Mouse (Mus musculus) liver, embryonic 14.5 days (tissue): ENCODE data around the gene Rad21l.

ENCODE experiments used
- CTCF ChIP-seq: IDR thresholded peaks from 2 replicates; pipeline ENCODE4 v1.5.1; 2016; ENCODE audit warnings: antibody characterized with exemption, low read depth, control low read depth
- EP300 ChIP-seq: IDR thresholded peaks from 2 replicates; pipeline ENCODE4 v1.6.1; 2016; ENCODE audit warnings: antibody characterized with exemption, low read depth

DNA sequence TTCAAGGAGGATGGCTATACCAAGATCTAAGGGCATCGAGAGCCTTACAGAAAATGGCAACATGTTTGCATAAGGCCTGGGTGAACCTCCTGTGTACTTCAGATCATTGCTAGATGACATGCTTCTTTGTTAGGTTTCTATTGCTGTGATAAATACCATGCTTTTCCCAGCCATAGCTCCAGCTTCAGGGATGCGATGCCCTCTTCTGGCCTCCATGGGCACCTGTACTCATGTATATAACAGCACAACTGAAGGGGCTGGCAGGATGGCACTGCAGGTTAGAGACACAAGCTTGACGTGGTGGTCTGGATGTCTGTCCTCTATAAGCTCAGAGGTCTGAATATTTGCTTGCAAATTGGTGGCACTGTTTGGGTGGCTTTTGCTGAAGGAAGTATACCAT is 14.0 kb upstream of the Rad21l start:
- TF ChIP-seq CTCF: peak; percentile 43
- no peak for TF ChIP-seq EP300
